In the genomic region with DNA sequence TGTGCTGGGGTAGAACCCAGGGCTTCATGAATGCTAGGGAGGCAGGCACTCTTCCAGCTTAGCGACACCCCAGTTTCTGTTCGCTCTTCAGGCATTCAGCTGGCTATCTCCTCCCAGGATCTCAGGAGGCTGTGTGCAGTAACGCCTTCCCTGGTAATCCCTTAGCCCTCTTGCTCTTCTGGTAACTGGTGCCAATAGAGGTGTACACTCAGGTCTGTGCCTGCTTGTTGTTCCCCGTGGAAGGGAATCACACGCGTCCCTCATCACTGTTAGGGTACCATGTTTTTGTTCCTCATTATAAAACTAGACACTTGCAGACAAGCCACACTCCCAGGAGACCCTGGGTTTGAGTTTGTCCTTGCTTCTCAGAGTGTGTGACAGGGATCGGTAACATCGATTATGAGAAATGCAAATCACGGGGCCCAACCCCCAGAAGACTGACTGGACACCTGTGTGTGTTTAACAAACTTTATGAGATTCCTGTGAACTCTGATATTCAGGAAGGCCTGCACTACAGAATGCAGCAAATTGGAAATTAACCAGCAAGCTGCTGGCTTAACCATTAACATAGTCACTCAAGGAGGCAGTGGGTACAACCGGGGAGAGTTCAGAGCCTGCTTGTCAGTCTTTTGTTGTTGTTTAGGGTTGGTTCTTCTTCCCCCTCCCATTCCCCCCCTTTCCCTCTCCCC, we compare ENCODE assay signal across 24 mouse cellular contexts. TPM values are rescaled to one million over a fixed set of nuclear protein-coding genes. Genes with fewer than 3 reads are reported as not detected.
A peak's percentile ranks its signal among the peaks of the same experiment; 100 is the strongest.
DNase-seq lines count a peak whose midpoint lies in the region; ATAC-seq and TF ChIP-seq lines count a peak whose summit lies in the region.
"Had no signal": no experiment of that assay in that cellular context is flagged by ENCODE, and none has a peak within 500 bp of the region (broad histone marks: within the 10 kb centered on the region; RNA-seq: fewer than 3 reads in every experiment).

No protein-coding gene starts in this region.

- peak; percentile 79 for ATAC-seq in intestine, embryonic 16.5 days
- ATAC-seq in kidney, embryonic 14.5 days (ENCODE audit: low FRiP score, low TSS enrichment) = peak; percentile 54; the same call in 1 of the 2 replicates
- ATAC-seq in midbrain, embryonic 14.5 days (ENCODE audit: low FRiP score, low TSS enrichment) = no peak
- ATAC-seq: activated CD4-positive, CD25-positive, alpha-beta regulatory T cell, adult 4 months; forebrain, embryonic 14.5 days; liver, postnatal 0 days; midbrain, embryonic 15.5 days; Patski had no signal

- no peaks in the 10 kb centered on the region for H3K36me3 ChIP-seq in intestine, embryonic 16.5 days (ENCODE audit: control insufficient read depth, insufficient read depth, low read length)
- H3K36me3 ChIP-seq in kidney, embryonic 14.5 days (ENCODE audit: control insufficient read depth, insufficient read depth, low read length) = no peaks in the 10 kb centered on the region
- H3K36me3 ChIP-seq in midbrain, embryonic 14.5 days (ENCODE audit: control insufficient read depth, insufficient read depth, low read length) = no peaks in the 10 kb centered on the region
- H3K36me3 ChIP-seq: embryonic facial prominence, embryonic 13.5 days; hindbrain, embryonic 15.5 days; limb, embryonic 15.5 days; midbrain, embryonic 15.5 days had no signal

- no peak overlapping the region for H3K27ac ChIP-seq in intestine, embryonic 16.5 days (ENCODE audit: low read length)
- H3K27ac ChIP-seq in kidney, embryonic 14.5 days (ENCODE audit: low read depth, low read length) = peak overlapping the region; percentile 51; the same call in 1 of the 2 replicates
- no peak overlapping the region for H3K27ac ChIP-seq in midbrain, embryonic 14.5 days (replicated peaks; ENCODE audit: low read depth, low read length)
- no peak overlapping the region for H3K27ac ChIP-seq in cerebellum, adult 2 months (ENCODE audit: insufficient read depth, low read length)
- H3K27ac ChIP-seq: embryonic facial prominence, embryonic 13.5 days; hindbrain, embryonic 15.5 days; limb, embryonic 15.5 days; midbrain, embryonic 15.5 days had no signal

- peaks cover 2% of the 10 kb centered on the region; the same call in 1 of the 2 replicates for H3K4me1 ChIP-seq in intestine, embryonic 16.5 days (ENCODE audit: control insufficient read depth, insufficient read depth, low read length)
- H3K4me1 ChIP-seq in kidney, embryonic 14.5 days (ENCODE audit: control insufficient read depth, insufficient read depth, low read length) = peaks cover 3% of the 10 kb centered on the region; the same call in 1 of the 2 replicates
- peaks cover 22% of the 10 kb centered on the region for H3K4me1 ChIP-seq in midbrain, embryonic 14.5 days (ENCODE audit: control insufficient read depth, insufficient read depth, low read length)
- no peaks in the 10 kb centered on the region for H3K4me1 ChIP-seq in cerebellum, adult 2 months (ENCODE audit: control insufficient read depth, insufficient read depth, low read length)

- DNase-seq in heart, adult 11 months = peak; percentile 71
- DNase-seq in heart, adult 18-20 months = no peak
- DNase-seq in kidney, postnatal 36 days = peak; percentile 80 to 88
- no peak for DNase-seq in midbrain, embryonic 14.5 days
- DNase-seq in T-cell, adult 2 months (ENCODE audit: low spot score) = no peak
- no peak for DNase-seq in cerebellum, adult 2 months
- DNase-seq: adrenal gland, postnatal 14 days; cerebellum, postnatal 14 days; gastrocnemius, postnatal 25 days; heart, postnatal 10 days; liver, postnatal 0 days; lung, postnatal 10 days had no signal

- no peak overlapping the region for H3K4me3 ChIP-seq in intestine, embryonic 16.5 days (ENCODE audit: low read length)
- no peak overlapping the region for H3K4me3 ChIP-seq in kidney, embryonic 14.5 days (ENCODE audit: low read length)
- no peak overlapping the region for H3K4me3 ChIP-seq in midbrain, embryonic 14.5 days (replicated peaks; ENCODE audit: low read depth, low read length)
- H3K4me3 ChIP-seq in cerebellum, adult 2 months (replicated peaks; ENCODE audit: insufficient read depth, low read depth, low read length) = no peak overlapping the region
- H3K4me3 ChIP-seq: embryonic facial prominence, embryonic 13.5 days; hindbrain, embryonic 15.5 days; limb, embryonic 15.5 days; midbrain, embryonic 15.5 days had no signal

- H3K9me3 ChIP-seq in intestine, embryonic 16.5 days (ENCODE audit: control insufficient read depth, low read length) = no peaks in the 10 kb centered on the region
- no peaks in the 10 kb centered on the region for H3K9me3 ChIP-seq in kidney, embryonic 14.5 days (ENCODE audit: control insufficient read depth, low read length)
- H3K9me3 ChIP-seq in midbrain, embryonic 14.5 days (ENCODE audit: control insufficient read depth, low read length) = no peaks in the 10 kb centered on the region
- H3K9me3 ChIP-seq: embryonic facial prominence, embryonic 13.5 days; hindbrain, embryonic 15.5 days; limb, embryonic 15.5 days; midbrain, embryonic 15.5 days had no signal

- no peak overlapping the region for H3K9ac ChIP-seq in intestine, embryonic 16.5 days (ENCODE audit: low read depth, low read length)
- H3K9ac ChIP-seq in kidney, embryonic 14.5 days (ENCODE audit: low read depth, low read length) = no peak overlapping the region
- no peak overlapping the region for H3K9ac ChIP-seq in midbrain, embryonic 14.5 days (replicated peaks; ENCODE audit: low read length)
- H3K9ac ChIP-seq: embryonic facial prominence, embryonic 13.5 days; hindbrain, embryonic 15.5 days; limb, embryonic 15.5 days; liver, postnatal 0 days; midbrain, embryonic 15.5 days had no signal

- 63% methylated on average over 10 of the region's 10 CpGs for WGBS in intestine, embryonic 16.5 days
- 75% methylated on average over 10 of the region's 10 CpGs for WGBS in kidney, embryonic 14.5 days
- 61% methylated on average over 10 of the region's 10 CpGs for WGBS in midbrain, embryonic 14.5 days
- WGBS in cerebellum, adult 2 months = 74% methylated on average over 10 of the region's 10 CpGs

- no peak for TF ChIP-seq CTCF in cerebellum, adult 2 months (IDR thresholded peaks at IDR 0.05; ENCODE audit: borderline replicate concordance, insufficient read depth, low read depth, low read length)

- no peaks in the 10 kb centered on the region for H3K27me3 ChIP-seq in intestine, embryonic 16.5 days (replicated peaks; ENCODE audit: control insufficient read depth, insufficient read depth, low read length)
- H3K27me3 ChIP-seq in kidney, embryonic 14.5 days (ENCODE audit: control insufficient read depth, insufficient read depth, low read length) = no peaks in the 10 kb centered on the region
- H3K27me3 ChIP-seq in midbrain, embryonic 14.5 days (ENCODE audit: control insufficient read depth, insufficient read depth, low read length) = no peaks in the 10 kb centered on the region
- H3K27me3 ChIP-seq in cerebellum, adult 2 months (ENCODE audit: control insufficient read depth, insufficient read depth, low read length) = no peaks in the 10 kb centered on the region
- H3K27me3 ChIP-seq: embryonic facial prominence, embryonic 13.5 days; hindbrain, embryonic 15.5 days; limb, embryonic 15.5 days; midbrain, embryonic 15.5 days; Patski had no signal

- no peak overlapping the region for H3K4me2 ChIP-seq in intestine, embryonic 16.5 days (ENCODE audit: low read depth, low read length)
- no peak overlapping the region for H3K4me2 ChIP-seq in kidney, embryonic 14.5 days (replicated peaks; ENCODE audit: low read depth, low read length)
- H3K4me2 ChIP-seq in midbrain, embryonic 14.5 days (ENCODE audit: low read length) = no peak overlapping the region
- H3K4me2 ChIP-seq: embryonic facial prominence, embryonic 13.5 days; heart, embryonic 11.5 days; hindbrain, embryonic 15.5 days; limb, embryonic 15.5 days; midbrain, embryonic 15.5 days had no signal

- TF ChIP-seq POLR2A in cerebellum, adult 2 months (IDR thresholded peaks at IDR 0.05; ENCODE audit: borderline replicate concordance, insufficient read depth, low read length) = no peak

RNA-seq across cellular contexts. Expression of a gene that starts 22.7 kb away (rescaled TPM):
- under 1 TPM; 0.07 to 0.36 TPM for total RNA-seq in heart, adult 18-20 months (2021)
- polyA plus RNA-seq in intestine, embryonic 16.5 days (2015; fragmentation: Nextera tagmentation; extraction: Ambion mirVana) = 0.58 and 0.77 TPM in 2 replicates
- polyA plus RNA-seq in kidney, embryonic 14.5 days (2014; fragmentation: Nextera tagmentation; extraction: Ambion mirVana) = 1.0 and 2.0 TPM in 2 replicates
- polyA plus RNA-seq in midbrain, embryonic 14.5 days (2014; fragmentation: Nextera tagmentation; extraction: Ambion mirVana) = 3.4 and 4.3 TPM in 2 replicates
- polyA plus RNA-seq in cerebellum, adult 2 months (2012; rRNA removed) = 5.1 and 5.3 TPM in 2 replicates
- total RNA-seq: megakaryocyte progenitor cell, adult 5-6 weeks; neutrophil, adult 5-6 weeks had no signal
- polyA plus RNA-seq: activated CD4-positive, CD25-positive, alpha-beta regulatory T cell, adult 4 months had no signal

Comparison
In these comparisons a context has a peak if more than half of its experiments do, and no peak if none do; other contexts are left out.
1. DNase-seq: peak in heart, adult 11 months (single experiment) and kidney, postnatal 36 days (2 of 2); none in heart, adult 18-20 months (0 of 2), midbrain, embryonic 14.5 days (single experiment), T-cell, adult 2 months (single experiment) and cerebellum, adult 2 months (0 of 2).